Mouse (Mus musculus) thymus, postnatal 4 days (tissue): Measurements from ENCODE around the gene Kcnn4.

ENCODE experiments used
- DNase-seq: peaks from one replicate; pipeline ENCODE4 v3.0.0; 2021

The Kcnn4 gene

DNA sequence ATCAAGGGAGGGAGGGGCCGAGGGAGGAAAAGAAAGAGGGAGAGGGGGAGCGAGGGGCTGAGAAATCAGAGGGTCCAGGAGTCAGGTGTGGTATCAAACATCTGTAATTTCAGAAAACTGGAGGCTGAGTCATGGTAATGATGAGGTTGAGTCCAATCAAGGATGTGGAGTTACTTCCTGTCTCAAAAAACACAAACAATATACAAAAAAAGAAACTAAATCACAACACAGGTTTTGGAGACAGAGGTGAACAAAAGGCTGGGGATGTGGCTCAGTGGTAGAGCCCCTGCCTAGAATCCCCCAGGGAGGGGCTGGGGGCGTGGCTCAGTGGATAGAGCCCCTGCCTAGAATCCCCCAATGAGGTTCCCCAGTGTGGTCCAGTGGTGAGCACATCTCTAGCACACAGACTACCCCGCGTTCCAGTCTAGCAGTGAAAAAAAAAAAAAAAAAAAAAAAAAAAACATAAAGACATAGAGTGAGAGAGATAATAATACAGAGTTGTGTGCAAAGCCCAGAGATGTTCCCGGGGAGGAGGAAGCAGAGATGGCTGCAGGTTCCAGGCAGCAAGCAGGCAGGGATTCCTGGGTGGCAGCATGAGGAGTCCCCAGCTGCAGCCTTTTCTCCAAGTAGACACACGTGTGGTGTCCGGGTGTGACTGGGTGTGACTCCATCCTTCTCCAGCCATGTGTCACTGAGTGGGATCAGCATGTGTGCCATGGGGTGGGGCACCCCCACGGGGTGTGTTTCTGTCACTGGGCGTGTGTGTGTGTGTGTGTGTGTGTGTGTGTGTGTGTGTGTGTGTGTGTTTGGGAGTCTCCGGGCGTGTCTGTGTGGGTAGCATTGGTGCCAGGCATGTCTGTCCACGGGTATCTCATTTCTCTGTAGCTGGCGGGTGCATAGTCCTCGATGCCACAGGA is 3.1 kb upstream of the Kcnn4 start:
- no peak for DNase-seq

DNA sequence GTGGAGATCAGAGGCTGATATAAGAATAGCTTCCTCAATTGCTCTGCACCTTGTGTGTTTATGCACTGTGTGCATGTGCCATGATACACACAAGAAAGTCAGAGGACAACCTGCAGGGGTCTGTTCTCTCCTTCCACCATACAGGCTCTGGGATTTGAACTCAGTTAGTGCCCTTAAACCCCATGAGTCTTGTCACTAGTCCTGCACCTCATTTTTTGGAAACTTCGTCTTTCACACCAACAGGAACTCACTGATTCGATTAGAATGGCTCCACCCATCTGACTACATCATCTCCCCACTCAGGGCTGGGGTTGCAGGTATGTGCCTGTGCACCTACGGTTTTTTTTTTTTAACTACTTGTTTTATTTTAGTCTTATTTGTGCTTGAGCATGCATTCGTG is 1.8 kb upstream of the Kcnn4 start:
- DNase-seq = no peak

- peak; percentile 42 for DNase-seq
Observed at GRCm38 (mm10) chr7:24368946-24369345, 1.1 kb upstream of the Kcnn4 start.

DNA sequence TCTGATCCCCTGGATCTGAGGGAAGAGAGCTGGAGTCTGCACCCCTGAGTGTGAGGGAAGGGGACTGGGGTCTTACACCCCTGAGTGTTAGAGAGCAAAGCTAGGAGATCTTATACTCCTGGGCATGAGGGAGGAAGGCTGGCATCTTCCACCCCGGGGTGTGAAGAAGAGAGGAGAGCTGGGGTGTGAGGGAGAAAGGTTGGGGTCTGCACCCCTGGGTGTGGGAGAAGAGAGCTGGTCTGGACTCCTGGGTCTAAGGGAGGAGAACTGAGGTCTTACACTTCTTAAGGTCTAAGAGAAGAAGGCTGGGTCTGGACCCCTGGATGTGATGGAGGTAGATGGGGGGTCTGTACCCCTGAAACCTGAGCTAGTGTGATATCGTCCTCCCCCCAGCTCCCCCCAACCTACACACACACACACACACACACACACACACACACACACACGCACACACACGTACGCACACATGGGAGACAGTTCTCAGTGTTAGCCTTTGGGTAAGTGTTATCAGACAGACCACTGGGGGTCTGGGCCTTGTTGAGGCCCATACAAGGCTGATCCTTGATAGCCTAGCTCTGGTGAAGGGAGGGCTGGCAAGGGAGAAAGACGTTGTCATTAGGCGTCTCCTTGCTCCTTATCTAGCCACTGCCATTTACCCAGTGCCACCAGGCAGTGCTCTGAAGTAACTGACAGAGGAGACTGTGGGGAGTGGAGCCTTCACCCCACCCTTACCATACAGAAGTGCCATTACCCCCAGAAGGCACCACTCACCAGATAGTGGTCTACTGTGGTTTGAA is 1.1 kb downstream of the Kcnn4 start:
- peak; percentile 54 for DNase-seq

- peak; percentile 39 for DNase-seq
Observed at GRCm38 (mm10) chr7:24371809-24372145, 1.7 kb downstream of the Kcnn4 start.

DNA sequence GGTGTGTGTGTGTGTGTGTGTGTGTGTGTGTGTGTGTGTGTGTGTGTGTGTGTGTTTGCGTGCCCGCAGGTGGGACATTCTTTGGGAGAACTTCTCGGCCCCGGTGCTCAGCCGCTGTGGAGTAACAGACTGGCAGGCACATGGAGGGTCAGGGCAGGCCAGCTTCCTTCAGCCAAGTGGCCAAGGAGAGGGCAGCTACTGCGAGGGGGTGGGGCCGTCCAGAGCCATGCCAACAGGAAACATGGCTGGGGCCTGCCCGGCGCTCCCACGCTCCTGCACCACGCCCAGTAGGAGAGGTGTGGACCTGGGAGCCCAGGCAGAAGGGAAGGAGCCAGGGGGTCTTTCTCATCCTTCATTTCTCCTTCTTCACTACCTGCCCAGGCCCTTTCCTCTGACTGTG is 2.2 kb downstream of the Kcnn4 start:
- DNase-seq = peak; percentile 61

DNA sequence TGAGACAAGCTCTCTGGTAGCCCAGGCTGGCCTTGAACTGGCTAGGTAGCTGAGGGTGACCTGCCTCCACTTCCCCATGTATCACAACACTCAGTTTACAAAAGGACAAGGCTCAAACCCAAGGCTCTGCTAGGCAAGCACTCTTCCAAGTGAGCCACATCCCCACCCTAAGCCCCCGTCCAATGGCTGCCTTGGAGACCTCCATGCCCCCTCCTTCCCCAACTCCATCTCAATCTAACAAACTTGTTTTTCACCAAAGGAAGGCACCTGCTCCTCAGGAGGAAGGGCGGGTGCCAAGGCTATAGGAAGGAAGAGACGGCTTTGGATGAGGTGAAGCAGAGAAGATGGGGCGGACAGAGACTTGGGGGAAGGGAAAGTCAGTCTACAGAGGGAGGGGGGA is 2.7 kb downstream of the Kcnn4 start:
- peak; percentile 61 for DNase-seq

DNA sequence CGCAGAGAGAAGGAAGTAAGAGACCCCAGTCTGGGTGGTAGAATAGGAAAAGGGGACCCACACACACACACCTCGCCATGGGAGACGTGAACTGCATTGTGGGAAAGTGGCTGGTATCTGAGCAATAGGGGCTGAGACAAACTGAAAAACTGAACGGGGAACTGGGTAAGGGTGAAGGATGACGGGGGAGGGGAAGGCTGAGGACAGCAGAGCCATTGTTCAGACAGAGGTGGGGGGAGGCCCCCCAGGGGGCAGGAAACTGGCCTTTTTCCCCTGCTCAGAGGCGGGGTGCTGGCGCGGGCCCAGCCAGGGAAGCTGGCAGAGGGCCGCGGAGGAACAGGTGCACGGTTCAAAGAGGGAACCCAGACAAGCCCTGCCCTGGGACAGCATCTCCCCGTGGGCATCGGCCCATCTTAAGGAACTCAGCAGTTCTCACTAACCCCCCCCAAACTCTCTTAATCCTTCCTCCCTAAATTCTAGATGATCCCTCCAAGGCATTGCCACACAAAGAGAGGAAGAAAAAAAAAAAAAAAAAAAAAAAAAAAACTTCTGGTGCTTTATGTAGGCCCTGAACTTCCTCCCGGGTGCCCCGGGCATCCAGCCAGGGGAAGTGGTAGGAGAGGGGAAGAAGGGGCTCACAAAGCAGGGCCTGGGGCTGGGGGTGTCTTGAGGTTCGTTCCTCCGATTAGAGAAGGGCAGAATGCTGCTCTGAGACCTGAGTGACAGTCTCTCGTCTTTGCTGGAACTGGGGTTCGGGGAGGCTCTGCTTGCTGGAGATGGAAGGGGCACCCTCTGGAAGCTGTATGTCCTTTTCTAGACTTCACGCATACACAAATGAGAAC is 3.7 kb downstream of the Kcnn4 start:
- DNase-seq = peak; percentile 87

DNA sequence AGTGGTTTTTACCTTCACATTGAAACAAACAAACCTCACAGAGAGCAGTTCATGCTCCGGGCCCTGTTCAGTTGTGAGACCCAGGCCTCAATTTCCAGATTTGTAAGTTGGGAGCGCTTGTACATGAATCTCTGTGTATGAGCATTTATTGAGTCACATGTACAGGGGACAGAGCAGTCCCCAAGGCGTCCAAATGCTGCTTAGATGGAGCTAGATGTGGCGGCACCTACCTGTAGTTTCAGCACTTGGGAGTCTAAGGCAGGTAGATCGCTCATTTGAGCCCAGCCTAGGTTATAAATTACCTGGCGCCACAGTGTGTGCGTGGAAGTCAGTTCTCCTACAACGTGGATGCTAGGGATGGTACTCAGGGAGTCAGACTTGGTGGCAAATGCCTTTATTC is 6.4 kb downstream of the Kcnn4 start:
- DNase-seq = no peak

- peak; percentile 90 for DNase-seq
Observed at GRCm38 (mm10) chr7:24377091-24377865, 7.2 kb downstream of the Kcnn4 start.

- peak; percentile 62 for DNase-seq
Observed at GRCm38 (mm10) chr7:24378049-24378701, 8.1 kb downstream of the Kcnn4 start.

- peak; percentile 84 for DNase-seq
Observed at GRCm38 (mm10) chr7:24379934-24380333, 9.9 kb downstream of the Kcnn4 start.

GRCm38 (mm10) chr7:24380370-24380769 is 10.3 kb downstream of the Kcnn4 start:
- no peak for DNase-seq

DNA sequence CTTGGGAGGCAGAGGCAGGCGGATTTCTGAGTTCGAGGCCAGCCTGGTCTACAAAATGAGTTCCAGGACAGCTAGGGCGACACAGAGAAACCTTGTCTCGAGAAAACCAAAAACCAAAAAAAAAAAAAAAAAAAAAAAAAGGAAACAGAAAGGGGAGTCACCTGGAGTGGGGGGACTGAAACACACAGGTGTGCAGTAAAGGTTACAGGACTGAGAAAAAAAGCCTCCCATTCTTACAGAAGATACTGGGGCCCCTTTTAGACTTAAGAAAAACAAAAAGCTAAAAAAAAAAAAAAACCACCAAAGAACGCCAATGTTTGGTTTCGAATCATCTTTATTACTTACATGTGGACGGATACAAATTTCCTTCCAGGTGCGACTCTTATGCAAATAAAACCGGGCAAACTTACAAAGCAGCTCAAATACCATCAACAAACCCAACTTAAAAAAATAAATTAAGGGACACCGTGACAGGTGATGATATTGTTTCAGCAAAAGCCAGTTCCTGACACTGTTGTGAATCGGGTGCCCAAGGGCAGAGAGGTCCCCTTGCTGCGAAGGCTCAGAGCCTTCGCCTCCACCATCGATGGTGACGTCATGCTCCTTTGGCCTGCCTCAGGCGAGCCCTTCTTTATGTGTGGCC is 12.8 kb downstream of the Kcnn4 start:
- no peak for DNase-seq

DNA sequence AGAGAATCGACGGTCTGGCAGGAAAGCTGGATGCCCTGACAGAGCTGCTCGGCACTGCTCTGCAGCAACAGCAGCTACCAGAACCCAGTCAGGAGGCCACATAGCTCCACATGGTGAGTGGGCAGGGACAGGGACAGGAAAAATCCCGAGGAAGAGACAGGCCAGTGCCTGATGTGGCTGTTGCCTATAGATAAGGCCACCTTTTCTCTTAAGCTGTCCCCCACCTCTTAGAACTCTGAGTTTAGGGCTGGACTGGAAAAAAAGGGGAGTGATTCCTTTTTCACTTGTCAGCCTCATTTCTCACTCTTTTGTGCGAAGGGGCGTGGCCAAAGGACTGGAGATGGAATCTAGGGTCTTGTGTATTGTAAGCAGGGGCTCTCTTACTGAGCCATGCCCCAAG is 14.0 kb downstream of the Kcnn4 start:
- DNase-seq = peak; percentile 42

DNA sequence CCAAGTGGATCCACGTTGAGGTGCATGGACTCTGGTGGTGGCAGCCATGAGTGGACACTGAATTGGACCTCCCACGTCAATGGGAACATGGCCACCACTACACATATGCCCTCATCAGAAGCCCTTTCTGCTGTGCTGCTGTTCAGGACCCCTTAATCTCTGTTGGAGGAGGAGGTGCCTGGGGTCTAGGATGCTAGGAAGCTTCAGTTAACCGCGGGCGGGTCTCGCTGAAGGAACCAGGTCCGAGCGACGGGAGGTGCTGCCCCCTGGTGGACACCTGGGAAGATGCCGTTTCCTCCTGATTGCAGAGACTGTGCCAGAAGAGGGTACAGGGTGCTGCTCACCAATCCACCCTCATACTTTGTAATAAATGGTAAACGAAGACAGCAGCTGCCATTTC is 14.8 kb downstream of the Kcnn4 start:
- peak; percentile 95 for DNase-seq

GRCm38 (mm10) chr7:24387059-24387556 is 17.0 kb downstream of the Kcnn4 start:
- DNase-seq = no peak

DNA sequence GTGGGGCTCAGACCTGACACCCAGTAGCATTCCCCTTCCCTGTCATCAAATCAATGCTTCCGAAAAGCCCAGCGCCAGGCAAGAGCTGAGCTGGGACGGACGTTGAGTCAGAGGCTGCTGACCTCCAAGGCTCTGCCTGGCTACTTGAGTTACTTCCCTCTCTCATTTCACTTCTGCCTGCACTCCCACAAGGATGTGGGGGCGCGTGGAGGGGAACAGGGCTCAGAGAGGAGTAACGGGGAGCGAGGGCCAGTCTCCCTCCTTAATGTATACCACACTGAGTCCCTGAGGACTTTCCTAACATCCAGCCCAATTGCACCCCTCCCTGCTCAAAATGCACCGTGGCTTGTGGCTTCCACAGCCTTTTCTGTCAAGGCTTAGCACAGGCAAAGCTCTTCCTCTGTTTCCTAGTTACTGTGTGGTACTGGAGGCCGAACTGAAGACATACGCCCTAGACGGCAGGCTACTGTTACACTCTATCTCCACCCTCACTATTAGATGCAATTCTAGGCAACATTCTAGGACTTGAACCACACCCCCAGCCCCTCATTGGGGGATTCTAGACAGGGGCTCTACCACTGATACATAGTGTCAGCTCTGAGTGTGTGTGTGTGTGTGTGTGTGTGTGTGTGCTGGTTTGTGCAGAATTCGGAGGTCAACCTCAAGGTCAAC is 19.6 kb downstream of the Kcnn4 start:
- no peak for DNase-seq

DNA sequence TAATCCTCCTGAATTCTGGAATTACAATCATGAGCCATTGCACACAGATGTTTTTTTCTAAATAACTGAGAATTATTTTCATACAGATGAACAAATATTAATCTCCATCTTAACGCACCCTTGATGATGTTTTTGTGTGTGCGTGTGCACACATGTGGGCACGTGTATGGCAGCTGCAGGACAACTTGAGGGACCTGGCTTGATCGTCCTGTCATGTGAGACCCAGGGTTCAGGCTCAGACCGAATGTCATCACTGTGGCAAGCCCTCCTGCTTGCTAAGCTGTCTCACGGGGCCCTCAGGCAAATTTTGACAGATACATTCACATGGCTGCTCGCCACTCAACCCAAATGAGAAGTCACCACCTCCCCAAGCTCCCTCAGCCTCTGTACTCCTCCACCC is 20.4 kb downstream of the Kcnn4 start:
- DNase-seq = no peak

- no peak for DNase-seq
Observed at GRCm38 (mm10) chr7:24391077-24391476, 21.0 kb downstream of the Kcnn4 start.

GRCm38 (mm10) chr7:24391687-24392086 is 21.6 kb downstream of the Kcnn4 start:
- DNase-seq = no peak
